Mouse (Mus musculus) cerebellum, adult 9-11 months (tissue): ENCODE measurements at regions not wholly inside any gene's neighbourhood (a gene's known extent, or its start where the extent isn't known, plus 50 kb on each side); places are given as distances from the start of the nearest gene placed in this dataset.
"Not testable (repeated sequence)": the region's sequence is repeated elsewhere in the genome, so short reads cannot be mapped to it uniquely, and the experiment has no call there.

Experiments
- DNase-seq: peaks from one replicate; pipeline ENCODE4 v3.0.0; 2022

GRCm38 (mm10) chr11:63211501-63211900 lies 82.7 kb downstream of the Pmp22 start:
- no peak for DNase-seq

- peak; percentile 28 for DNase-seq
Measured at GRCm38 (mm10) chr11:63213043-63213442, 84.3 kb downstream of the Pmp22 start.

- no peak for DNase-seq
Measured at GRCm38 (mm10) chr11:63213901-63214425, 85.2 kb downstream of the Pmp22 start.

GRCm38 (mm10) chr11:63215993-63216392 lies 87.2 kb downstream of the Pmp22 start:
- no peak for DNase-seq

- no peak for DNase-seq
Measured at GRCm38 (mm10) chr11:63217049-63217448, 88.3 kb downstream of the Pmp22 start.

GRCm38 (mm10) chr11:63226471-63226870 lies 97.7 kb downstream of the Pmp22 start:
- DNase-seq: no peak

GRCm38 (mm10) chr11:63230786-63231185 lies 102.0 kb downstream of the Pmp22 start:
- DNase-seq: no peak

GRCm38 (mm10) chr11:63233172-63233966 lies 104.6 kb downstream of the Pmp22 start:
- no peak for DNase-seq

GRCm38 (mm10) chr11:63234481-63234880 lies 105.7 kb downstream of the Pmp22 start:
- no peak for DNase-seq

- DNase-seq: no peak
Measured at GRCm38 (mm10) chr11:63238655-63239054, 109.9 kb downstream of the Pmp22 start.

- DNase-seq: no peak
Measured at GRCm38 (mm10) chr11:63243906-63244416, 115.2 kb downstream of the Pmp22 start.

- no peak for DNase-seq
Measured at GRCm38 (mm10) chr11:63245041-63245440, 116.3 kb downstream of the Pmp22 start.

GRCm38 (mm10) chr11:63246052-63246661 lies 117.4 kb downstream of the Pmp22 start:
- no peak for DNase-seq

- DNase-seq: no peak
Measured at GRCm38 (mm10) chr11:63252012-63252856, 123.5 kb downstream of the Pmp22 start.

GRCm38 (mm10) chr11:63252968-63253602 lies 124.3 kb downstream of the Pmp22 start:
- DNase-seq: no peak

GRCm38 (mm10) chr11:63264432-63265061 lies 135.8 kb downstream of the Pmp22 start:
- DNase-seq: no peak

- DNase-seq: not testable (repeated sequence)
Measured at GRCm38 (mm10) chr11:63266290-63266689, 137.5 kb downstream of the Pmp22 start.

GRCm38 (mm10) chr11:63276641-63277040 lies 147.9 kb downstream of the Pmp22 start:
- DNase-seq: no peak

GRCm38 (mm10) chr11:63281839-63282238 lies 153.1 kb downstream of the Pmp22 start:
- no peak for DNase-seq

GRCm38 (mm10) chr11:63282541-63282940 lies 153.8 kb downstream of the Pmp22 start:
- DNase-seq: no peak

- DNase-seq: no peak
Measured at GRCm38 (mm10) chr11:63286026-63286425, 157.2 kb downstream of the Pmp22 start.

- DNase-seq: no peak
Measured at GRCm38 (mm10) chr11:63287766-63288165, 159.0 kb downstream of the Pmp22 start.
